Mouse (Mus musculus) right cerebral cortex, postnatal 25 days (tissue): ENCODE results near the gene Plk3.

Experiments
- DNase-seq: peaks from one replicate; pipeline ENCODE4 v3.0.0; 2022

Plk3 gene

DNA sequence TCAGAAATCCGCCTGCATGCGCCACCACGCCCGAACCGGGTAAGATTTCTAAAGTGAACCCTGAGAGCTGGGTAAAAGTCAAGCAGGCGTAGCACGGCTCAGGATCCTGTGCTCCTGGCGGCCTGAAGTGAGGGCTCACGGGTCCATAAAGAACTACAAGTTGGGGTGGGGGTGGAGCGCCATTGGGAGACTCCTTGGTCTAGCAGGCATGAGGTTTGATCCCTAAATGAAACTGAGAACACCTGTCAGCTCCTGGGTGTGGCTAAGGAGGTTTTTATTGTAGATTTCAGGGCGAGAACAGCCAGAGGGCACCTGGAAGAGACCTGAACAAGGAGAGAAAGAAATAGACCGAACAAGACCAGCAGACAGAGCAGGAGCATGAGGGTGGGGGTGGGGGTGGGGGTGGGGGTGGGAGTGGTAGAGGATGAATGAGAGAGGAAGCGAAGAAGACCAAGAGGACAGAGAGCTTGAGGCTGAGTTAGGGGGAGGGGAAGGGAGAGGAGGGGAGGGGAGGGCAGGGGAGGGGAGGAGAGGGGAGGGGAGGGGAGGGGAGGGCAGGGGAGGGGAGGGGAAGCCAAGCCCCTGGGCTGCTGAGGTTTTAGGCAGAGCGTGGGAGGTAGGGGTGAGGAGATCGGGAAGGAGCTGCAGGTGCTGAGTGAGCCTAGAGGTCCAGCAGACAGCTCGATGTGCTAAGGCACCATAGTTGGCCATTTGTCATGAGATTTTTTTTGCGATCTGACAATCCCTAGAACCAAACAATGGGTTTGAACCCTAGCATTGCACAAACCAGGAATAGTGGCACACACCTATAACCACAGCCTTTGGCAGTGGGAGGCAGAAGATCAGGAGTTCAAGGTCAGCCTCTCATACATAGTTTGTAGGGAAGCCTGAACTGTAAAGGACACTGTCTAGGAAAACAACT, 4.8 kb upstream of the Plk3 start:
- no peak for DNase-seq

- DNase-seq, result no peak
Observed at GRCm38 (mm10) chr4:117136034-117136433, 2.3 kb upstream of the Plk3 start.

DNA sequence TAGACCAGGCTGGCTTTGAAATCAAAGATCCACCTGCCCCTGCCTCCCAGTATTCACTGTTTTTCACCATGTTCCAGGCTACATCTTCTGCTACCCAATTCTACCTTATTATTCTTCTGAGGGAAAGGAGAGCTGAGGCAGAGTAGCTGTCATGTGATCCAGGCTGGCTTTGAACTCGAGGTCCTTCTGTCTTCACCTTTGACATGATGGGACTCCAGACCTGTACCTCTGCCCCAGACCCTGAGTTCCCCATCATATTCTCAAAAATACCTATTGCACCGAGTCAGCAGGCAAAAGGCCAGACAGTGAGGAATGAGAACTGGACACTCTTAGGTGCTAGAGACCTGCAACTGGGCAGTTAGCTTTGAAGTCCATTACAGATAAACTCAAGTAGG, 835 bp upstream of the Plk3 start:
- no peak for DNase-seq

- DNase-seq, result peak; percentile 35
Observed at GRCm38 (mm10) chr4:117133366-117133796, 382 bp downstream of the Plk3 start.

DNA sequence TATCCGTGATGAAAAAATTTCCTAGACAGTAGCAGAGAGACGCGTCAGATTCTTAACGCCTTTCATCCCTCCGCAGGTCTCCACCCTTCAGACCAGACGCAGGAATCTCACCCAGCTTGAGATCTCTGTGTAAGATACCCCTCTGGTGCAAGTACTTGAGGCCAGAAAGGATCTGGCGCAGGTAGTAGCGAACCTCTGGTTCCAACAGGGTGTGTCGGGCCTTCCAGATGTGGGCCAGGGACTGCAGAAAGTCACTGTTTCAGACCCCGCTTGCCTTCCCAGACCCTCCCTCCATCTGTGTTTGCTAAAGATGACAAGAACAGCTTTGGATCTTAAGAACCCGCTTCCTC, 994 bp downstream of the Plk3 start:
- DNase-seq, result no peak

DNA sequence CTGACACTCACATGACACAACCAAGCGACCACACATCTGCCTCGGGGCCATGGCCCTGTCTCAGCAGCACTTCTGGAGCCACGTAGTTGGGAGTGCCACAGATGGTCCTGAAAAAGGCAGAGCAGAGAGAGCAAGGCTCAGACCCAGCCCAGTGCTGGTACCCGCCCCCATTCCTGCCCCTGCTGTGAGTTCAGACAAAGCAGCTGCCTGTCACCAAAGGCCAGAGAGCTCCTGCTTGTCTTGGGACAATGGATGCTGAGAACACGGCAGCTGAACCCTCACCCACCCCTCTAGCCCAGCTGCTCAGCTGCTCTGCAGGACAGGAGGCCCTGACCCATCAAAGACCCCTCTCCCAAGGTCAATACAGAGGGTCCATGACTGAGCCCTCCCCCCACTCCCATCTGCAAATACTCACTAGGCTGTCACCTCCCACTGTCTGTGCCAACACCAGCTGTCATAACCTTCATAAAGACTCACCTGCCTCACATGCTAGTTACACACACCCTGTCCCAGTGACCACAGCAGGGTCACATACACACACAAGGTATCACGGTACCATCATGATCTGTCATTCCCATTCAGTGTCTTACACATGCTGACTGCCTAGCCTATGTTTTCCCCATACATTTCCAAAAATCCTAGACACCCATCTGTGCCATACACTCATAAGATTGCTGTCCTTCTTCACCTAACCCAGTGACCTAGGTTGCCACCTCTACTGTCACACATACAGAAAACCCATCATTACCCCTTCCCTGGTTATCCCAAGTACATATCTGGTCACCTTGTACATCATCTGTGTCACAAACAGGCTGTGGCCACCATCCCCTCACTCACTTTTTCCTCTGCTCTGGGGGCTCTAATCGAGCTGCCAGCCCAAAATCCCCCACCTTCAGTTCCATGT, 1.6 kb downstream of the Plk3 start:
- no peak for DNase-seq

GRCm38 (mm10) chr4:117131198-117131597, 2.6 kb downstream of the Plk3 start:
- no peak for DNase-seq

- DNase-seq, result no peak
Observed at GRCm38 (mm10) chr4:117130790-117131189, 3.0 kb downstream of the Plk3 start.

DNA sequence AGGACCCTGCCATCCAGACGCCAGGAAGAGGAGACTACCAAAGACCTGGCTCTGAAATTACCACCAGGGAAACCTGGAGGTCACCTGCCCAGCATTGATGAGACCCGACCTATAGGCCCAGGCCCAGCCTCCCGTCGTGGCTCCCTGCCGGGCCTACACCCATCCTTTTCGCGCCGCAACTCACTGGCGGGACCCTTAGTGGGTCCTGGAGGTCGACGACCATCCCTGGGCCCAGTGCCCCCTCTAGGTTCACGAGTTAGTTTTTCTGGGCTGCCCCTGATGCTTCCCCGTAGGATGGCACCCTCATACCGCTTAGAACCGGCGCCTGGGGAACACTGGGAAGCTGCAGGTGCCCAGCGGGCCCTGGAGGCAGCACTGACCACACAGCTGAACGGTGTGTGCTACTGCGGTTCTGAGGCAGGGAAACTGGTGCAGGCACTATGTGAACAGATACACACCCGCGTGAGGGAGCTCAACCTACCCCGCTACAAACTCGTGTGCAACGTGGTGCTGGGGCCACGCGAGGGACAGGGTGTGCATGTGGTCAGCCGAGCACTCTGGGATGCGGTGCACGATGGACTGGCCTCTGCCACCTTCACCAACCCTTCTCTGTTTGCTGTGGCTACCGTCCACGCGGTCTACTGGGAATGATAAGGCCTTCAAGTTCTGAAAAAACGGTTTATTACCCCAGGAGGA, 5.6 kb downstream of the Plk3 start:
- no peak for DNase-seq

DNA sequence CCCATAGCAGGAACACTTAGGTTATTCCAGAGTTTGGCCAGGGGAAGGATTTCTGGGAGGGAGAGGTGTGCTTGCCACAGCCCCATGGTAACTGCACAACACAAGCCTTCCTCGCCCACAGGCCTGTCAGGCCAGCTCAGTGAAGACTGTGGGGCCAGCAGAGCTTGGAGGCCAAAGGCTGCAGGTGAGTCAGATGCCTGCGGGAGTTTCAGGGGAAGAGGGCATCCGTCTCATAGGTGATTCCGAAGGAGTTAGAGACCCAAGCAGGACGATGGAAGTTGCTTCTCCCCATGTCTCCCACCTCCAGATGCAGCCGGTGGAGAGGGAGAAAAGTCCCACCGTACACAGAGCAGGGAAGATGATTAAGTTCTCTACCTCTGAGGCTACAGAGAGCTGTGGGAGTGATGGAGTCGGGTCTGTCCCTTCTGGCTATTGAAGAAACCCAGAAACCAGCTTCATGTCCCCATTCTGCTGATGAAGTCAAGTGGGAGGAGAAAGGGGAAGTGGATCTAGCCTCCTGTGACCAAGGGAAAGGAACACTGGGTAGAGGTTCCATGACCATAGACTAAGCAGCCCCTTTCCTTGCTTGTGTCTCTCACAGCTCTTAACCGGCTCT, 7.0 kb downstream of the Plk3 start, which contains the start of gene Tctex1d4:
Gene Tctex1d4 (plus strand): TSS at position 120 of the 616 bp plus-strand sequence.
- DNase-seq, result no peak

- DNase-seq, result peak; percentile 43
Observed at GRCm38 (mm10) chr4:117125910-117126674, 7.7 kb downstream of the Plk3 start.

- peak; percentile 78 for DNase-seq
Observed at GRCm38 (mm10) chr4:117125348-117125909, 8.3 kb downstream of the Plk3 start, which contains the start of gene Btbd19. Btbd19 (minus strand) TSS chr4:117125725.

- no peak for DNase-seq
Observed at GRCm38 (mm10) chr4:117124518-117125347, 9.0 kb downstream of the Plk3 start.

GRCm38 (mm10) chr4:117124218-117124517, 9.6 kb downstream of the Plk3 start:
- no peak for DNase-seq

- DNase-seq, result no peak
Observed at GRCm38 (mm10) chr4:117123546-117124217, 10.1 kb downstream of the Plk3 start.

GRCm38 (mm10) chr4:117122209-117122608, 11.6 kb downstream of the Plk3 start:
- DNase-seq, result no peak

- DNase-seq, result peak; percentile 94
Observed at GRCm38 (mm10) chr4:117120445-117121414, 13.0 kb downstream of the Plk3 start.

- DNase-seq, result no peak
Observed at GRCm38 (mm10) chr4:117120052-117120444, 13.7 kb downstream of the Plk3 start.

DNA sequence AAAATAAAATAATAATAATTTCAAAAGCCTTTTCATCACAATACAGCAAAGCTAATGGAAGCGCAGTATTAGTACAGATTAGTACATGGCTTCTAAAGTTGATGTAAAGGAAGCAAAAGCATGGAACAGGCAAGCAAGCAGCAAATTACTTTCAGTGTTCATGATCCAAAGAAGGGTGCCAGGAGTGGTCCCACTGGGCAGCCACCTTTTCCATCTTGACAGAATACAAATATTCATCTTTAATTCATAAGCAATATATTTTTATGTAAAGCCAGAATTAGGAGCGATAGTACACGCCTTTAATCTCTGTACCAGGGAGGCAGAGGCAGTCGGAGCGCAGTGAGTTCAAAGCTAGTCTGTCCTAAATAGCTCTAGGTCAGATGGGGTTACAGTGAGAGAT, 14.1 kb downstream of the Plk3 start:
- DNase-seq, result no peak
